Mouse (Mus musculus): ENCODE data around the gene Pde4d. TPM values are rescaled to one million over a fixed set of nuclear protein-coding genes. Genes with fewer than 3 reads are reported as not detected.

Gene Pde4d
- polyA plus RNA-seq, 1 experiment from 2014 or later = 3.4 TPM

- ATAC-seq (no peak), DNase-seq (ENCODE audit: low read depth, low spot score) (no peak)
- POLR2A ChIA-PET = no interaction called here
- H3K27me3 ChIP-seq = no peaks in the 10 kb centered on the region
- in situ Hi-C loops (cut with MboI; ENCODE audit: low pct_unique_long_range_greater_than_20kb) = no loop called here
- no peak for TF ChIP-seq CTCF (IDR thresholded peaks at IDR 0.05)
- CTCF ChIA-PET = interaction anchor here (0.9 to 1.4 kb wide), 2 partner anchors 9 to 13 kb away, joined by 3 to 5 read pairs; no protein-coding TSS in a partner anchor
Measured at GRCm38 (mm10) chr13:109639286-109639685, 1189.5 kb downstream of the Pde4d start.

GRCm38 (mm10) chr13:109641562-109641961 lies 1191.8 kb downstream of the Pde4d start:
- ChIA-PET CTCF (no interaction called here), POLR2A (no interaction called here)
- ATAC-seq (no peak), DNase-seq (ENCODE audit: low read depth, low spot score) (no peak)
- in situ Hi-C loops (cut with MboI; ENCODE audit: low pct_unique_long_range_greater_than_20kb) = no loop called here
- H3K27me3 ChIP-seq = no peaks in the 10 kb centered on the region
- TF ChIP-seq CTCF (IDR thresholded peaks at IDR 0.05) = no peak

GRCm38 (mm10) chr13:109643419-109643818 lies 1193.7 kb downstream of the Pde4d start:
- POLR2A ChIA-PET = no interaction called here
- DNase-seq (ENCODE audit: low read depth, low spot score) (no peak), ATAC-seq (no peak)
- CTCF ChIA-PET = no interaction called here
- in situ Hi-C loops (cut with MboI; ENCODE audit: low pct_unique_long_range_greater_than_20kb) = no loop called here
- H3K27me3 ChIP-seq = no peaks in the 10 kb centered on the region
- no peak for TF ChIP-seq CTCF (IDR thresholded peaks at IDR 0.05)

GRCm38 (mm10) chr13:109644086-109644485 lies 1194.3 kb downstream of the Pde4d start:
- in situ Hi-C loops (cut with MboI; ENCODE audit: low pct_unique_long_range_greater_than_20kb) = no loop called here
- no peaks in the 10 kb centered on the region for H3K27me3 ChIP-seq
- ATAC-seq = no peak
- POLR2A ChIA-PET = no interaction called here
- no peak for TF ChIP-seq CTCF (IDR thresholded peaks at IDR 0.05)
- CTCF ChIA-PET = no interaction called here
- no peak for DNase-seq (ENCODE audit: low read depth, low spot score)

- ChIA-PET CTCF (interaction anchor here (0.9 kb wide), 1 partner anchor 11 kb away, joined by 3 read pairs; no protein-coding TSS in a partner anchor), POLR2A (no interaction called here)
- no peak for DNase-seq (ENCODE audit: low read depth, low spot score)
- ATAC-seq = no peak
- in situ Hi-C loops (cut with MboI; ENCODE audit: low pct_unique_long_range_greater_than_20kb) = no loop called here
- TF ChIP-seq CTCF (IDR thresholded peaks at IDR 0.05) = no peak
- no peaks in the 10 kb centered on the region for H3K27me3 ChIP-seq
Measured at GRCm38 (mm10) chr13:109645284-109645909, 1195.6 kb downstream of the Pde4d start.

GRCm38 (mm10) chr13:109645910-109646284 lies 1196.1 kb downstream of the Pde4d start:
- in situ Hi-C loops (cut with MboI; ENCODE audit: low pct_unique_long_range_greater_than_20kb) = no loop called here
- DNase-seq (ENCODE audit: low read depth, low spot score) (no peak), ATAC-seq (no peak)
- POLR2A ChIA-PET = no interaction called here
- CTCF ChIA-PET = interaction anchor here (1.2 kb wide), 1 partner anchor 32 kb away, joined by 3 read pairs; no protein-coding TSS in a partner anchor
- TF ChIP-seq CTCF (IDR thresholded peaks at IDR 0.05) = no peak
- H3K27me3 ChIP-seq = no peaks in the 10 kb centered on the region

- no peak for TF ChIP-seq CTCF (IDR thresholded peaks at IDR 0.05)
- ATAC-seq (no peak), DNase-seq (ENCODE audit: low read depth, low spot score) (no peak)
- in situ Hi-C loops (cut with MboI; ENCODE audit: low pct_unique_long_range_greater_than_20kb) = no loop called here
- no peaks in the 10 kb centered on the region for H3K27me3 ChIP-seq
- ChIA-PET POLR2A (no interaction called here), CTCF (interaction anchor here (1.2 to 1.3 kb wide), 4 partner anchors 10 to 33 kb away, joined by 3 to 5 read pairs (median 4); no protein-coding TSS in a partner anchor)
Measured at GRCm38 (mm10) chr13:109646597-109647232, 1197.0 kb downstream of the Pde4d start.

- POLR2A ChIA-PET = no interaction called here
- in situ Hi-C loops (cut with MboI; ENCODE audit: low pct_unique_long_range_greater_than_20kb) = no loop called here
Measured at GRCm38 (mm10) chr13:109647479-109648199, 1197.9 kb downstream of the Pde4d start.

GRCm38 (mm10) chr13:109648311-109648710 lies 1198.6 kb downstream of the Pde4d start:
- in situ Hi-C loops (cut with MboI; ENCODE audit: low pct_unique_long_range_greater_than_20kb) = no loop called here
- no peak for TF ChIP-seq CTCF (IDR thresholded peaks at IDR 0.05)
- DNase-seq (ENCODE audit: low read depth, low spot score) (no peak), ATAC-seq (no peak)
- H3K27me3 ChIP-seq = no peaks in the 10 kb centered on the region
- POLR2A ChIA-PET = no interaction called here
- CTCF ChIA-PET = interaction anchor here (1.1 to 1.7 kb wide), 6 partner anchors 12 to 105 kb away, joined by 3 to 5 read pairs (median 3); no protein-coding TSS in a partner anchor

More at GRCm38 (mm10) chr13:109647479-109648199, 1197.9 kb downstream of the Pde4d start:
- H3K27me3 ChIP-seq = no peaks in the 10 kb centered on the region
- DNase-seq (ENCODE audit: low read depth, low spot score) (no peak), ATAC-seq (peak; percentile 69)
- CTCF ChIA-PET = interaction anchor here (1.1 to 1.7 kb wide), 6 partner anchors 11 to 106 kb away, joined by 3 to 5 read pairs (median 3); no protein-coding TSS in a partner anchor
- TF ChIP-seq CTCF (IDR thresholded peaks at IDR 0.05) = no peak

- no peak for TF ChIP-seq CTCF (IDR thresholded peaks at IDR 0.05)
- no peaks in the 10 kb centered on the region for H3K27me3 ChIP-seq
- POLR2A ChIA-PET = no interaction called here
- peak; percentile 72 for ATAC-seq
- peak; percentile 46 for DNase-seq (ENCODE audit: low read depth, low spot score)
- CTCF ChIA-PET = interaction anchor here (1.1 to 1.8 kb wide), 5 partner anchors 13 to 82 kb away, joined by 3 to 5 read pairs (median 3); no protein-coding TSS in a partner anchor
- in situ Hi-C loops (cut with MboI; ENCODE audit: low pct_unique_long_range_greater_than_20kb) = no loop called here
Measured at GRCm38 (mm10) chr13:109651790-109652605, 1202.2 kb downstream of the Pde4d start.

All from Patski (cell line).